Mouse (Mus musculus) lung, adult 18-20 months (tissue): ENCODE data around the gene Ptpn14.
"Not testable (repeated sequence)": the region's sequence is repeated elsewhere in the genome, so short reads cannot be mapped to it uniquely, and the experiment has no call there.

Experiments used
- DNase-seq, 2 experiments: peaks; one replicate each; pipeline ENCODE4 v3.0.0; 2022; ENCODE audit warnings: mixed read lengths in 2 of 2

Ptpn14 gene

GRCm38 (mm10) chr1:189727884-189728783, at the start of gene Ptpn14:
Gene Ptpn14 (plus strand): TSS chr1:189728268.
- peak; percentile 88 to 91 for DNase-seq

GRCm38 (mm10) chr1:189679555-189679954, 48.5 kb upstream of the Ptpn14 start:
- DNase-seq, result no peak

GRCm38 (mm10) chr1:189684786-189685415, 43.2 kb upstream of the Ptpn14 start:
- DNase-seq, result no peak

- no peak for DNase-seq
These were observed 42.0 kb upstream of the Ptpn14 start for GRCm38 (mm10) chr1:189686025-189686424.

- DNase-seq, result peak; percentile 98 to 99
These were observed 40.2 kb upstream of the Ptpn14 start, which contains the start of gene Cenpf for GRCm38 (mm10) chr1:189687654-189688387. Gene Cenpf (minus strand): TSS chr1:189688086.

GRCm38 (mm10) chr1:189688388-189688750, 39.7 kb upstream of the Ptpn14 start:
- no peak for DNase-seq

GRCm38 (mm10) chr1:189689050-189689833, 38.8 kb upstream of the Ptpn14 start:
- DNase-seq, result no peak

GRCm38 (mm10) chr1:189692442-189692841, 35.6 kb upstream of the Ptpn14 start:
- DNase-seq, result not testable (repeated sequence)

- DNase-seq, result no peak
These were observed 33.7 kb upstream of the Ptpn14 start for GRCm38 (mm10) chr1:189694391-189694790.

- DNase-seq, result no peak
These were observed 32.7 kb upstream of the Ptpn14 start for GRCm38 (mm10) chr1:189695321-189695720.

GRCm38 (mm10) chr1:189698416-189698815, 29.7 kb upstream of the Ptpn14 start:
- peak in 1 of 2 experiments; percentile 16 for DNase-seq

- no peak for DNase-seq
These were observed 27.9 kb upstream of the Ptpn14 start for GRCm38 (mm10) chr1:189700186-189700585.

- peak; percentile 48 to 67 for DNase-seq
These were observed 27.1 kb upstream of the Ptpn14 start for GRCm38 (mm10) chr1:189700990-189701389.

GRCm38 (mm10) chr1:189703156-189703555, 24.9 kb upstream of the Ptpn14 start:
- peak in 1 of 2 experiments; percentile 14 for DNase-seq

GRCm38 (mm10) chr1:189703591-189703990, 24.5 kb upstream of the Ptpn14 start:
- no peak for DNase-seq

- peak in 1 of 2 experiments; percentile 17 for DNase-seq
These were observed 21.9 kb upstream of the Ptpn14 start for GRCm38 (mm10) chr1:189706040-189706645.

- DNase-seq, result no peak
These were observed 21.1 kb upstream of the Ptpn14 start for GRCm38 (mm10) chr1:189707014-189707413.

GRCm38 (mm10) chr1:189707419-189707818, 20.6 kb upstream of the Ptpn14 start:
- no peak for DNase-seq

GRCm38 (mm10) chr1:189709001-189709400, 19.1 kb upstream of the Ptpn14 start:
- no peak for DNase-seq

- peak; percentile 33 to 42 for DNase-seq
These were observed 11.9 kb upstream of the Ptpn14 start for GRCm38 (mm10) chr1:189715915-189716797.

- no peak for DNase-seq
These were observed 10.5 kb upstream of the Ptpn14 start for GRCm38 (mm10) chr1:189717546-189717945.
